Mouse (Mus musculus) adipose tissue, adult 10 weeks (tissue): Measurements from ENCODE around the gene Prrg4. TPM values are rescaled to one million over a fixed set of nuclear protein-coding genes. Genes with fewer than 3 reads are reported as not detected.

Experiments
- polyA plus RNA-seq: library from polyadenylated mRNA; stranded (reverse); fragments of 350-450 nt; fragmentation: Illumina TruSeq; extraction: RNeasy Lipid Tissue Mini Kit (QIAGEN cat#74804); gene quantifications from one replicate; pipeline ENCODE4 v1.2.3, GENCODE M21; 2014; ENCODE audit warnings: low read depth, low replicate concordance

Gene Prrg4
- 1.4 TPM for polyA plus RNA-seq

GRCm38 (mm10) chr2:104849276-104849990, at the start of gene Prrg4:
Gene Prrg4 (minus strand): TSS chr2:104849876.

GRCm38 (mm10) chr2:104867282-104867855, 17.7 kb upstream of the Prrg4 start, which contains the start of gene Ccdc73:
Gene Ccdc73 (plus strand): TSS chr2:104867805.

GRCm38 (mm10) chr2:104816371-104816827, 33.3 kb downstream of the Prrg4 start, which contains the start of gene Qser1:
Gene Qser1 (minus strand): TSS chr2:104816760.

Other genes with a start within 250 kb of the Prrg4 start
- 10.3 TPM for gene Tcp11l1, start 137.7 kb downstream of the Prrg4 start, polyA plus RNA-seq
- gene Pin1rt1, start 133.5 kb downstream of the Prrg4 start, polyA plus RNA-seq, result 0.72 TPM
- gene Depdc7, start 107.0 kb downstream of the Prrg4 start, polyA plus RNA-seq, result 42.5 TPM
- gene Qser1, start 33.1 kb downstream of the Prrg4 start, polyA plus RNA-seq, result 7.4 TPM
- 20.2 TPM for gene Ccdc73, start 17.9 kb upstream of the Prrg4 start, polyA plus RNA-seq
- 141 TPM for gene Eif3m, start 167.2 kb upstream of the Prrg4 start, polyA plus RNA-seq
- gene Gm11060, start 242.1 kb upstream of the Prrg4 start, polyA plus RNA-seq, result not detected